Mouse (Mus musculus) myocyte (in vitro differentiated cells): Measurements from ENCODE around the gene Ubald1.

Experiments
- E2F4 ChIP-seq: IDR thresholded peaks from one replicate; pipeline ENCODE4 v1.6.1; 2011; ENCODE audit warnings: mild to moderate bottlenecking, control low read depth, moderate library complexity; ENCODE audit not compliant: insufficient read depth
- MAX ChIP-seq: IDR thresholded peaks from one replicate; pipeline ENCODE4 v1.6.1; 2011; ENCODE audit warnings: low read depth, mild to moderate bottlenecking, control low read depth
- MYOD1 ChIP-seq, 3 experiments: IDR thresholded peaks; one replicate each; pipeline ENCODE4 v1.6.1; 2011; ENCODE audit warnings: control low read depth in 2 of 3, low read depth in 2 of 3, mild to moderate bottlenecking in 2 of 3, moderate library complexity in 1 of 3; ENCODE audit not compliant: insufficient read length in 2 of 3, control insufficient read depth in 1 of 3
- POLR2A ChIP-seq: IDR thresholded peaks from one replicate; pipeline ENCODE4 v1.6.1; 2011; ENCODE audit warnings: low read depth, mild to moderate bottlenecking, control low read depth, moderate library complexity; ENCODE audit not compliant: insufficient read length
- TCF12 ChIP-seq: IDR thresholded peaks from one replicate; pipeline ENCODE4 v1.6.1; 2011; ENCODE audit warnings: mild to moderate bottlenecking, control low read depth; ENCODE audit not compliant: poor library complexity, insufficient read depth, severe bottlenecking

DNA sequence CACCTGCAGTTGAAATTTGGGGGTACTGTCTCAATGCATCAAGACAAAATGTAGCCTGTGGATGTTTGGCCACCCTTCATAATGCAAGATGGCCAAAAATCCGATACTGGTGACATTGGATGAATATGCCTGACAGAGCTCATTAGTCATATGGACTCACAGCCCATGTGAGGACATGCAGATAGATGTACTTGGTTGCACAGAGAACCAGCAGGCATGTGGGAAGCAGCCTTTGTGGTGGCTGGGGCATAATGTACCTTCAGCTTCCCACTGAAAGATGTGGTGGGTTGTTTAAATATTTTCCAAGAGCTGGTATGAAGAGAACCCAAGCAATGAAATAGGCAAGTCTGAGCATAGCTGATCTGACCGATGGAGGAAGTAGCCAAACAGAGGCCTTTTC lies 46.3 kb downstream of the Ubald1 start:
- TF ChIP-seq MYOD1 (IDR thresholded peaks at IDR 0.05; ENCODE audit: control insufficient read depth in 1 of 3, insufficient read length in 2 of 3, low read depth in 2 of 3) (no peak), TCF12 (no peak), POLR2A (no peak), E2F4 (no peak), MAX (no peak)
